Mouse (Mus musculus): ENCODE data around the gene Dnah3. TPM values are rescaled to one million over a fixed set of nuclear protein-coding genes. Genes with fewer than 3 reads are reported as not detected.

Dnah3 gene
- polyA plus RNA-seq, 1 experiment from 2014 or later, result not detected

- Histone ChIP-seq H3K4me3 (replicated peaks) (no peak overlapping the region), H3K9ac (replicated peaks) (no peak overlapping the region), H3K4me1 (replicated peaks) (no peaks in the 10 kb centered on the region), H3K4me2 (no peak overlapping the region), H3K27ac (no peak overlapping the region), H3K27me3 (no peaks in the 10 kb centered on the region), H3K9me3 (no peaks in the 10 kb centered on the region), H3K36me3 (peaks cover 18% of the 10 kb centered on the region)
- WGBS, result 60% methylated on average over 2 of the region's 2 CpGs
- no peak for ATAC-seq (ENCODE audit: insufficient number of reproducible peaks, insufficient read depth, low FRiP score, low TSS enrichment, low read depth)
Measured at GRCm38 (mm10) chr7:119873050-119873449, 222.0 kb downstream of the Dnah3 start.

Other genes with a start within 250 kb of the Dnah3 start
- gene Lyrm1, start 199.4 kb downstream of the Dnah3 start, polyA plus RNA-seq (2016; fragmentation: Nextera tagmentation; extraction: Ambion mirVana), result 7.5 and 8.8 TPM in 2 replicates
- 13.9 and 14.8 TPM in 2 replicates for gene Dcun1d3, start 199.0 kb downstream of the Dnah3 start, polyA plus RNA-seq (2016; fragmentation: Nextera tagmentation; extraction: Ambion mirVana)
- 21.5 and 23.3 TPM in 2 replicates for gene Tmem159, start 7.1 kb upstream of the Dnah3 start, polyA plus RNA-seq (2016; fragmentation: Nextera tagmentation; extraction: Ambion mirVana)
- not detected in 2 replicates for gene Zp2, start 50.0 kb upstream of the Dnah3 start, polyA plus RNA-seq (2016; fragmentation: Nextera tagmentation; extraction: Ambion mirVana)
- not detected in 2 replicates for gene Anks4b, start 78.6 kb upstream of the Dnah3 start, polyA plus RNA-seq (2016; fragmentation: Nextera tagmentation; extraction: Ambion mirVana)
- gene Crym, start 106.8 kb upstream of the Dnah3 start, polyA plus RNA-seq (2016; fragmentation: Nextera tagmentation; extraction: Ambion mirVana), result 14.1 and 14.5 TPM in 2 replicates
- gene Abca14, start 108.7 kb upstream of the Dnah3 start, polyA plus RNA-seq (2016; fragmentation: Nextera tagmentation; extraction: Ambion mirVana), result not detected in 2 replicates
- gene Abca15, start 233.4 kb upstream of the Dnah3 start, polyA plus RNA-seq (2016; fragmentation: Nextera tagmentation; extraction: Ambion mirVana), result not detected in 2 replicates